Mouse (Mus musculus) midbrain, postnatal 0 days (tissue): ENCODE data around the gene Pcsk6. TPM values are rescaled to one million over a fixed set of nuclear protein-coding genes. Genes with fewer than 3 reads are reported as not detected.

Source experiments
- ATAC-seq: fragments of 200-750 bp; cut with Nextera tagmentation; 2 replicates; pipeline ENCODE4 v1.8.0; 2017; ENCODE audit warnings: moderate number of reproducible peaks, mild to moderate bottlenecking, moderate TSS enrichment, moderate library complexity; ENCODE audit not compliant: low FRiP score
- DNase-seq: peaks from one replicate; pipeline ENCODE4 v3.0.0-alpha.2; 2015; ENCODE audit warnings: low spot score
- H3K27ac ChIP-seq: fragments of 300-500 bp; sonication (generic); 2 replicates; pipeline ENCODE4 v1.5.1; 2014; ENCODE audit warnings: low read depth, mild to moderate bottlenecking, low read length, mixed read lengths
- H3K27me3 ChIP-seq: fragments of 300-500 bp; sonication (generic); 2 replicates; pipeline ENCODE4 v1.6.1; 2014; ENCODE audit warnings: low read length, control low read depth, mixed read lengths; ENCODE audit not compliant: insufficient read depth
- H3K36me3 ChIP-seq: fragments of 300-500 bp; sonication (generic); 2 replicates; pipeline ENCODE4 v1.6.1; 2014; ENCODE audit warnings: low read length, control low read depth, mixed read lengths; ENCODE audit not compliant: insufficient read depth
- H3K4me1 ChIP-seq: fragments of 300-500 bp; sonication (generic); 2 replicates; pipeline ENCODE4 v1.6.1; 2014; ENCODE audit warnings: mild to moderate bottlenecking, control low read depth, antibody characterized with exemption, low read length, mixed read lengths; ENCODE audit not compliant: insufficient read depth
- H3K4me2 ChIP-seq: fragments of 300-500 bp; sonication (generic); 2 replicates; pipeline ENCODE4 v1.6.1; 2014; ENCODE audit warnings: low read depth, mild to moderate bottlenecking, low read length, mixed read lengths; ENCODE audit not compliant: poor library complexity, severe bottlenecking
- H3K4me3 ChIP-seq: fragments of 300-500 bp; sonication (generic); 2 replicates; pipeline ENCODE4 v1.5.1; 2014; ENCODE audit warnings: low read depth, mild to moderate bottlenecking, low read length, moderate library complexity
- H3K9ac ChIP-seq: fragments of 300-500 bp; sonication (generic); replicated peaks from 2 replicates; pipeline ENCODE4 v1.6.1; 2014; ENCODE audit warnings: mild to moderate bottlenecking, low read length, moderate library complexity, mixed read lengths; ENCODE audit not compliant: poor library complexity, severe bottlenecking
- H3K9me3 ChIP-seq: fragments of 300-500 bp; sonication (generic); 2 replicates; pipeline ENCODE4 v1.6.1; 2016; ENCODE audit warnings: low read length, control low read depth
- CTCF ChIP-seq: IDR thresholded peaks from 2 replicates; pipeline ENCODE4 v1.5.1; 2016; ENCODE audit warnings: antibody characterized with exemption, mild to moderate bottlenecking
- WGBS: fragments of 180-500 bp; shearing (Covaris S2); extraction: QIAGEN DNeasy Blood & Tissue Kit; methylation state at CpG from one replicate; pipeline ENCODE4 v1.1.7; 2014; 5-methylcytosine and 5-hydroxymethylcytosine counted together
- polyA plus RNA-seq: library from polyadenylated mRNA; unstranded; fragments of >200 nt; fragmentation: Nextera tagmentation; extraction: Ambion mirVana; gene quantifications from 2 replicates; pipeline ENCODE4 v1.2.1, GENCODE M21; 2015
- total RNA-seq: library from RNA; depleted of rRNA; stranded (reverse); fragments of >200 nt; gene quantifications from 2 replicates; pipeline ENCODE4 v1.2.3, GENCODE M21; 2014

The Pcsk6 gene
- total and polyA plus RNA-seq, 2 experiments from 2014 or later, result 1.5 to 14.9 TPM

GRCm38 (mm10) chr7:66043552-66044459, 182.3 kb downstream of the Pcsk6 start, which contains the start of gene Gm45213:
Gene Gm45213 (plus strand): TSS chr7:66043602.
- H3K27me3 ChIP-seq, result no peaks in the 10 kb centered on the region
- H3K4me3 ChIP-seq, result no peak within 1 kb of the TSS
- H3K9me3 ChIP-seq, result no peaks in the 10 kb centered on the region
- no peak within 1 kb of the TSS for H3K27ac ChIP-seq
- no peaks in the 10 kb centered on the region for H3K4me1 ChIP-seq
- DNase-seq (peak; percentile 75), ATAC-seq (no peak)
- 81% methylated on average over 10 of the region's 10 CpGs for WGBS
- no peaks in the 10 kb centered on the region for H3K36me3 ChIP-seq
- no peak within 1 kb of the TSS for H3K4me2 ChIP-seq
- no peak within 1 kb of the TSS for H3K9ac ChIP-seq
- TF ChIP-seq CTCF, result no peak

GRCm38 (mm10) chr7:66044617-66045016, 183.1 kb downstream of the Pcsk6 start:
- Histone ChIP-seq H3K27ac (no peak overlapping the region), H3K36me3 (no peaks in the 10 kb centered on the region), H3K4me1 (no peaks in the 10 kb centered on the region), H3K4me3 (no peak overlapping the region), H3K27me3 (no peaks in the 10 kb centered on the region), H3K9ac (no peak overlapping the region), H3K9me3 (no peaks in the 10 kb centered on the region), H3K4me2 (no peak overlapping the region)
- WGBS, result 41% methylated on average over 9 of the region's 9 CpGs
- TF ChIP-seq CTCF, result no peak
- no peak for DNase-seq
- no peak for ATAC-seq

GRCm38 (mm10) chr7:66046921-66047918, 185.7 kb downstream of the Pcsk6 start:
- H3K4me3 ChIP-seq, result no peak overlapping the region
- no peak overlapping the region for H3K4me2 ChIP-seq
- no peak for DNase-seq
- no peaks in the 10 kb centered on the region for H3K4me1 ChIP-seq
- no peak overlapping the region for H3K27ac ChIP-seq
- no peak overlapping the region for H3K9ac ChIP-seq
- ATAC-seq, result no peak
- WGBS, result 56% methylated on average over 17 of the region's 17 CpGs
- TF ChIP-seq CTCF, result no peak
- H3K36me3 ChIP-seq, result no peaks in the 10 kb centered on the region
- no peaks in the 10 kb centered on the region for H3K27me3 ChIP-seq
- H3K9me3 ChIP-seq, result no peaks in the 10 kb centered on the region

GRCm38 (mm10) chr7:66047975-66048374, 186.4 kb downstream of the Pcsk6 start:
- no peaks in the 10 kb centered on the region for H3K4me1 ChIP-seq
- H3K9me3 ChIP-seq, result no peaks in the 10 kb centered on the region
- 70% methylated on average over 4 of the region's 4 CpGs for WGBS
- no peak overlapping the region for H3K4me2 ChIP-seq
- no peak overlapping the region for H3K9ac ChIP-seq
- H3K4me3 ChIP-seq, result no peak overlapping the region
- no peak for DNase-seq
- no peaks in the 10 kb centered on the region for H3K27me3 ChIP-seq
- H3K36me3 ChIP-seq, result no peaks in the 10 kb centered on the region
- ATAC-seq, result no peak
- no peak for TF ChIP-seq CTCF
- no peak overlapping the region for H3K27ac ChIP-seq

GRCm38 (mm10) chr7:66048446-66049230, 187.1 kb downstream of the Pcsk6 start:
- H3K4me3 ChIP-seq, result no peak overlapping the region
- H3K9me3 ChIP-seq, result no peaks in the 10 kb centered on the region
- H3K27ac ChIP-seq, result no peak overlapping the region
- 82% methylated on average over 12 of the region's 12 CpGs for WGBS
- DNase-seq (no peak), ATAC-seq (no peak)
- H3K4me2 ChIP-seq, result no peak overlapping the region
- no peaks in the 10 kb centered on the region for H3K36me3 ChIP-seq
- no peaks in the 10 kb centered on the region for H3K4me1 ChIP-seq
- TF ChIP-seq CTCF, result no peak
- H3K27me3 ChIP-seq, result no peaks in the 10 kb centered on the region
- no peak overlapping the region for H3K9ac ChIP-seq
